9 mouse cellular contexts compared by ENCODE assay signal in genomic region chr7:29246619-29247313, GRCm38 (mm10). TPM values are rescaled to one million over a fixed set of nuclear protein-coding genes. Genes with fewer than 3 reads are reported as not detected.
DNase-seq lines count a peak whose midpoint lies in the region; ATAC-seq and TF ChIP-seq lines count a peak whose summit lies in the region.
"Had no signal": no experiment of that assay in that cellular context is flagged by ENCODE, and none has a peak within 500 bp of the region (broad histone marks: within the 10 kb centered on the region; RNA-seq: fewer than 3 reads in every experiment).

No protein-coding gene starts in this region.

- H3K36me3 ChIP-seq in kidney, embryonic 15.5 days = peaks cover 34% of the 10 kb centered on the region
- H3K36me3 ChIP-seq in G1E (replicated peaks) (peaks cover 75% of the 10 kb centered on the region), myocyte (ENCODE audit: control insufficient read depth, insufficient read depth) (no peaks in the 10 kb centered on the region)
- H3K36me3 ChIP-seq in intestine, embryonic 14.5 days (ENCODE audit: control insufficient read depth, insufficient read depth, low read length) = peaks cover 12% of the 10 kb centered on the region

- H3K27me3 ChIP-seq in kidney, embryonic 15.5 days = peaks cover 8% of the 10 kb centered on the region; the same call in 1 of the 2 replicates
- H3K27me3 ChIP-seq in G1E (ENCODE audit: insufficient read depth, low read length) (no peaks in the 10 kb centered on the region), myocyte (ENCODE audit: control insufficient read depth, insufficient read depth, insufficient read length) (no peaks in the 10 kb centered on the region)
- H3K27me3 ChIP-seq in intestine, embryonic 14.5 days (replicated peaks; ENCODE audit: control insufficient read depth, insufficient read depth, low read length) = no peaks in the 10 kb centered on the region
- H3K27me3 ChIP-seq: megakaryocyte, embryonic 14.5 days had no signal

- peak overlapping the region; percentile 22 for H3ac ChIP-seq in myocyte (ENCODE audit: control insufficient read depth, insufficient read length)

- no peaks in the 10 kb centered on the region for H3K79me2 ChIP-seq in myocyte (ENCODE audit: control insufficient read depth, insufficient read depth)

- WGBS in kidney, embryonic 15.5 days = 86% methylated on average over 21 of the region's 21 CpGs
- 77% methylated on average over 21 of the region's 21 CpGs for WGBS in intestine, embryonic 14.5 days

- H3K4me1 ChIP-seq in kidney, embryonic 15.5 days = peaks cover 34% of the 10 kb centered on the region
- H3K4me1 ChIP-seq in G1E (ENCODE audit: insufficient read depth, low read depth, low read length) = peaks cover 41% of the 10 kb centered on the region
- peaks cover 24% of the 10 kb centered on the region for H3K4me1 ChIP-seq in intestine, embryonic 14.5 days (replicated peaks; ENCODE audit: control insufficient read depth, insufficient read depth, low read length)

- peak overlapping the region; percentile 35; the same call in 1 of the 2 replicates for H3K4me3 ChIP-seq in kidney, embryonic 15.5 days (replicated peaks)
- H3K4me3 ChIP-seq in G1E (ENCODE audit: low read depth, low read length) (peak overlapping the region; percentile 23; the same call in 1 of the 2 replicates), myocyte (peak overlapping the region; percentile 59)
- H3K4me3 ChIP-seq in intestine, embryonic 14.5 days (ENCODE audit: low read depth, low read length) = peak overlapping the region; percentile 41

- H3K9ac ChIP-seq in kidney, embryonic 15.5 days = no peak overlapping the region
- H3K9ac ChIP-seq in intestine, embryonic 14.5 days (ENCODE audit: low read length) = peak overlapping the region; percentile 20; the same call in 1 of the 2 replicates

- DNase-seq in kidney, postnatal 4 days = no peak
- DNase-seq in G1E (ENCODE audit: low spot score) = no peak
- DNase-seq in intestine, embryonic 14.5 days (ENCODE audit: low spot score) = no peak
- no peak for DNase-seq in right cerebral cortex, postnatal 14 days
- no peak for DNase-seq in kidney, adult 18-20 months

- ATAC-seq in kidney, embryonic 15.5 days (replicated peaks; ENCODE audit: low FRiP score) = no peak
- ATAC-seq in G1E (ENCODE audit: extremely low read depth, insufficient number of reproducible peaks, low FRiP score, poor library complexity, severe bottlenecking) = no peak
- no peak for ATAC-seq in intestine, embryonic 14.5 days (replicated peaks; ENCODE audit: low FRiP score, low TSS enrichment, low read depth)

- TF ChIP-seq CTCF in G1E (IDR thresholded peaks at IDR 0.05; ENCODE audit: low read depth, low read length) = no peak

- H3K27ac ChIP-seq in kidney, embryonic 15.5 days = no peak overlapping the region
- H3K27ac ChIP-seq in intestine, embryonic 14.5 days (ENCODE audit: low read depth) = no peak overlapping the region
- H3K27ac ChIP-seq: embryonic facial prominence, embryonic 12.5 days had no signal

- H3K4me2 ChIP-seq in kidney, embryonic 15.5 days = peak overlapping the region; percentile 67
- H3K4me2 ChIP-seq in intestine, embryonic 14.5 days (ENCODE audit: low read length) = peak overlapping the region; percentile 49
- H3K4me2 ChIP-seq in myocyte (ENCODE audit: low read depth) = peak overlapping the region; percentile 94

- H3K9me3 ChIP-seq in kidney, embryonic 15.5 days (replicated peaks) = no peaks in the 10 kb centered on the region
- H3K9me3 ChIP-seq in G1E (replicated peaks) = no peaks in the 10 kb centered on the region
- H3K9me3 ChIP-seq in intestine, embryonic 14.5 days (ENCODE audit: control insufficient read depth, low read length) = no peaks in the 10 kb centered on the region
- H3K9me3 ChIP-seq: embryonic facial prominence, embryonic 12.5 days; megakaryocyte, embryonic 14.5 days had no signal

- TF ChIP-seq POLR2A in myocyte (IDR thresholded peaks at IDR 0.05; ENCODE audit: insufficient read length, low read depth) = no peak

TF ChIP-seq in myocyte, 11 proteins besides CTCF, POLR2A, EP300 and RAD21:
- TF ChIP-seq TCF12 (IDR thresholded peaks at IDR 0.05; ENCODE audit: insufficient read depth, poor library complexity, severe bottlenecking) (no peak), CEBPB (IDR thresholded peaks at IDR 0.05; ENCODE audit: insufficient read depth, poor library complexity, severe bottlenecking) (no peak), E2F4 (IDR thresholded peaks at IDR 0.05; ENCODE audit: insufficient read depth) (no peak), POLR2AphosphoS2 (IDR thresholded peaks at IDR 0.05; ENCODE audit: insufficient read length, low read depth) (no peak), MAX (IDR thresholded peaks at IDR 0.05; ENCODE audit: low read depth) (no peak), TCF3 (IDR thresholded peaks at IDR 0.05; ENCODE audit: insufficient read length, low read depth) (no peak), SRF (IDR thresholded peaks at IDR 0.05; ENCODE audit: control insufficient read depth, insufficient read length, low read depth) (no peak), MYOD1 (IDR thresholded peaks at IDR 0.05; ENCODE audit: control insufficient read depth in 1 of 3, insufficient read length in 2 of 3, low read depth in 2 of 3) (no peak), REST (IDR thresholded peaks at IDR 0.05; ENCODE audit: insufficient read depth, insufficient read length) (no peak), MYOG (IDR thresholded peaks at IDR 0.05; ENCODE audit: control insufficient read depth in 1 of 3, insufficient read depth in 1 of 3, insufficient read length in 2 of 3, low read depth in 2 of 3) (no peak), USF1 (IDR thresholded peaks at IDR 0.05; ENCODE audit: low read depth) (no peak)

RNA-seq across cellular contexts. Expression of gene 2200002D01Rik, which starts 1.5 kb away (rescaled TPM):
- polyA plus RNA-seq in kidney, embryonic 15.5 days (2015; fragmentation: Nextera tagmentation; extraction: Ambion mirVana) = 7.6 and 11.2 TPM in 2 replicates
- not detected in 2 replicates for total RNA-seq in G1E (2014; fragmentation: Nextera tagmentation)
- total RNA-seq in G1E (2017) = 0.12 and 0.22 TPM in 2 replicates
- polyA plus RNA-seq in G1E (2012) = not detected in 2 replicates
- polyA plus RNA-seq in intestine, embryonic 14.5 days (2014; fragmentation: Nextera tagmentation; extraction: Ambion mirVana) = 76.9 and 111 TPM in 2 replicates
- polyA plus RNA-seq in myocyte (2012; fragmentation: generic; extraction: Trizol) = 42.4 TPM

RNA-seq across cellular contexts. Expression of gene Yif1b, which starts 8.6 kb away (rescaled TPM):
- 122 and 123 TPM in 2 replicates for polyA plus RNA-seq in kidney, embryonic 15.5 days (2015; fragmentation: Nextera tagmentation; extraction: Ambion mirVana)
- 114 and 133 TPM in 2 replicates for total RNA-seq in G1E (2014; fragmentation: Nextera tagmentation)
- 27.8 and 31.3 TPM in 2 replicates for total RNA-seq in G1E (2017)
- 228 and 275 TPM in 2 replicates for polyA plus RNA-seq in G1E (2012)
- 94.3 and 97.3 TPM in 2 replicates for polyA plus RNA-seq in intestine, embryonic 14.5 days (2014; fragmentation: Nextera tagmentation; extraction: Ambion mirVana)
- polyA plus RNA-seq in myocyte (2012; fragmentation: generic; extraction: Trizol) = 166 TPM

RNA-seq across cellular contexts. Expression of gene Kcnk6, which starts 14.5 kb away (rescaled TPM):
- polyA plus RNA-seq in kidney, embryonic 15.5 days (2015; fragmentation: Nextera tagmentation; extraction: Ambion mirVana) = 1.6 and 1.7 TPM in 2 replicates
- total RNA-seq in G1E (2014; fragmentation: Nextera tagmentation) (not detected in 2 replicates), G1E (2017) (0.12 TPM in 1 of 2 replicates, not detected in the other)
- polyA plus RNA-seq in G1E (2012) (not detected in 2 replicates), myocyte (2012; fragmentation: generic; extraction: Trizol) (0.01 TPM)
- polyA plus RNA-seq in intestine, embryonic 14.5 days (2014; fragmentation: Nextera tagmentation; extraction: Ambion mirVana) = 0.65 and 0.86 TPM in 2 replicates

RNA-seq across cellular contexts. Expression of gene Catsperg1, which starts 32.9 kb away (rescaled TPM):
- polyA plus RNA-seq in kidney, embryonic 15.5 days (2015; fragmentation: Nextera tagmentation; extraction: Ambion mirVana) = 0.96 and 1.1 TPM in 2 replicates
- total RNA-seq in G1E (2014; fragmentation: Nextera tagmentation) (3.0 and 12.0 TPM in 2 replicates), G1E (2017) (1.5 and 2.1 TPM in 2 replicates)
- polyA plus RNA-seq in G1E (2012) (0.04 and 0.06 TPM in 2 replicates), myocyte (2012; fragmentation: generic; extraction: Trizol) (not detected)
- polyA plus RNA-seq in intestine, embryonic 14.5 days (2014; fragmentation: Nextera tagmentation; extraction: Ambion mirVana) = 0.78 and 1.5 TPM in 2 replicates

RNA-seq across cellular contexts. Expression of gene Spint2, which starts 34.9 kb away (rescaled TPM):
- polyA plus RNA-seq in kidney, embryonic 15.5 days (2015; fragmentation: Nextera tagmentation; extraction: Ambion mirVana) = 236 and 245 TPM in 2 replicates
- 24.4 and 33.4 TPM in 2 replicates for total RNA-seq in G1E (2014; fragmentation: Nextera tagmentation)
- 19.3 and 21.4 TPM in 2 replicates for total RNA-seq in G1E (2017)
- 102 and 138 TPM in 2 replicates for polyA plus RNA-seq in G1E (2012)
- polyA plus RNA-seq in intestine, embryonic 14.5 days (2014; fragmentation: Nextera tagmentation; extraction: Ambion mirVana) = 470 and 522 TPM in 2 replicates
- polyA plus RNA-seq in myocyte (2012; fragmentation: generic; extraction: Trizol) = 0.10 TPM
